Mouse (Mus musculus): ENCODE results near the gene Nags. TPM values are rescaled to one million over a fixed set of nuclear protein-coding genes. Genes with fewer than 3 reads are reported as not detected.
A peak's percentile ranks its signal among the peaks of the same experiment; 100 is the strongest.

Nags gene
- total and polyA plus RNA-seq, 3 experiments = 5.4 to 9.7 TPM; not detected in 1

- H3K79me2 ChIP-seq (ENCODE audit: control insufficient read depth, insufficient read depth, low read length, poor library complexity) = no peaks in the 10 kb centered on the region; the same call in 1 of the 2 replicates
- peak within 1 kb of the TSS; percentile 58 for H3K27ac ChIP-seq (ENCODE audit: control insufficient read depth, low read depth, low read length)
- DNase-seq (ENCODE audit: low read depth, low spot score) = peak; percentile 98
- H3K4me1 ChIP-seq (ENCODE audit: control insufficient read depth in 1 of 2, insufficient read depth in 2 of 2, low read length in 2 of 2) = peaks cover 0 to 4% of the 10 kb centered on the region in 2 experiments; a peak in 2 of 4 replicates
- H3K9ac ChIP-seq (ENCODE audit: control insufficient read depth, low read depth, low read length, poor library complexity, severe bottlenecking) = peak within 1 kb of the TSS; percentile 83
- peaks cover 0 to 6% of the 10 kb centered on the region in 2 experiments; a peak in 2 of 4 replicates for H3K36me3 ChIP-seq (ENCODE audit: control insufficient read depth in 1 of 2, insufficient read depth in 2 of 2, low read length in 2 of 2)
- no peaks in the 10 kb centered on the region for H3K27me3 ChIP-seq (ENCODE audit: control insufficient read depth in 1 of 2, insufficient read depth in 2 of 2, low read length in 2 of 2)
- H3K4me3 ChIP-seq (ENCODE audit: control insufficient read depth in 1 of 2, insufficient read depth in 1 of 2, low read depth in 2 of 2, low read length in 2 of 2) = peak within 1 kb of the TSS; percentile 72 to 85
- H3K9me3 ChIP-seq (replicated peaks; ENCODE audit: insufficient read depth, low read length) = no peaks in the 10 kb centered on the region
- TF ChIP-seq ETS1 (IDR thresholded peaks at IDR 0.05; ENCODE audit: low read depth, low read length) (no peak), GATA1 (IDR thresholded peaks at IDR 0.05; ENCODE audit: low read depth, low read length) (peak; percentile 75), POLR2AphosphoS5 (IDR thresholded peaks at IDR 0.05; ENCODE audit: borderline replicate concordance, low read depth, low read length) (no peak), NELFE (IDR thresholded peaks at IDR 0.05; ENCODE audit: low read depth, low read length) (peak; percentile 78), USF2 (IDR thresholded peaks at IDR 0.05; ENCODE audit: borderline replicate concordance in 1 of 2, insufficient read depth in 1 of 2, low read depth in 1 of 2, low read length in 2 of 2) (no peak), MYB (IDR thresholded peaks at IDR 0.05; ENCODE audit: low read depth, low read length) (no peak), MXI1 (IDR thresholded peaks at IDR 0.05; ENCODE audit: low read depth, low read length) (peak; percentile 89), NRF1 (IDR thresholded peaks at IDR 0.05; ENCODE audit: insufficient read depth, low read depth, low read length, poor library complexity, severe bottlenecking) (peak; percentile 39; the same call in 1 of the 2 replicates), GABPA (IDR thresholded peaks at IDR 0.05; ENCODE audit: low read depth, low read length) (no peak), TAL1 (IDR thresholded peaks at IDR 0.05; ENCODE audit: low read length) (no peak), MYC (IDR thresholded peaks at IDR 0.05; ENCODE audit: low read depth, low read length) (peak; percentile 92), ZKSCAN1 (IDR thresholded peaks at IDR 0.05; ENCODE audit: low read depth, low read length) (no peak), RCOR1 (IDR thresholded peaks at IDR 0.05; ENCODE audit: low read depth, low read length) (0 out of 2 replicates have a peak, but pooled peaks have one; percentile 15), MEF2A (IDR thresholded peaks at IDR 0.05; ENCODE audit: extremely low read depth, insufficient replicate concordance, low read depth, low read length, poor library complexity, severe bottlenecking) (no peak), USF1 (IDR thresholded peaks at IDR 0.05; ENCODE audit: low read depth, low read length) (peak; percentile 39), POLR2AphosphoS2 (IDR thresholded peaks at IDR 0.05; ENCODE audit: low read length) (no peak; the same call in 1 of the 2 replicates), CHD1 (IDR thresholded peaks at IDR 0.05; ENCODE audit: low read depth, low read length) (no peak), MAFK (IDR thresholded peaks at IDR 0.05; ENCODE audit: borderline replicate concordance, low read depth, low read length) (no peak), JUND (IDR thresholded peaks at IDR 0.05; ENCODE audit: low read depth, low read length) (no peak; the same call in 1 of the 2 replicates), CHD2 (IDR thresholded peaks at IDR 0.05; ENCODE audit: low read length) (no peak), MAX (IDR thresholded peaks at IDR 0.05; ENCODE audit: low read length) (no peak), RAD21 (IDR thresholded peaks at IDR 0.05; ENCODE audit: low read depth, low read length) (peak; percentile 59), ZC3H11A (IDR thresholded peaks at IDR 0.05; ENCODE audit: low read depth, low read length) (peak; percentile 64), ELF1 (IDR thresholded peaks at IDR 0.05; ENCODE audit: low read depth, low read length) (peak; percentile 87), TBP (IDR thresholded peaks at IDR 0.05; ENCODE audit: low read depth, low read length) (peak; percentile 94), EP300 (IDR thresholded peaks at IDR 0.05; ENCODE audit: low read depth in 1 of 2, low read length in 2 of 2) (no peak), BHLHE40 (IDR thresholded peaks at IDR 0.05; ENCODE audit: borderline replicate concordance, low read depth, low read length) (0 out of 2 replicates have a peak, but pooled peaks have one; percentile 13), KAT2A (conservative IDR thresholded peaks at IDR 0.05; ENCODE audit: low read depth, low read length) (peak; percentile 97), SMC3 (IDR thresholded peaks at IDR 0.05; ENCODE audit: low read depth, low read length) (peak; percentile 54), MAZ (IDR thresholded peaks at IDR 0.05; ENCODE audit: low read depth, low read length) (peak; percentile 77; the same call in 1 of the 2 replicates), UBTF (IDR thresholded peaks at IDR 0.05; ENCODE audit: borderline replicate concordance, insufficient read depth, low read depth, low read length) (no peak), HCFC1 (IDR thresholded peaks at IDR 0.05; ENCODE audit: low read depth, low read length) (peak; percentile 99), ZMIZ1 (IDR thresholded peaks at IDR 0.05; ENCODE audit: low read depth, low read length) (peak; percentile 54; the same call in 1 of the 2 replicates), CTCF (IDR thresholded peaks at IDR 0.05 in 2 of 3, conservative IDR thresholded peaks at IDR 0.05 in 1 of 3; ENCODE audit: control insufficient read depth in 1 of 3, insufficient read depth in 1 of 3, low read depth in 2 of 3, low read length in 3 of 3, poor library complexity in 1 of 3, severe bottlenecking in 1 of 3) (peak; percentile 23 to 65 (median 30); a peak in 4 of 6 replicates), POLR2A (IDR thresholded peaks at IDR 0.05; ENCODE audit: control insufficient read depth in 1 of 2, insufficient read depth in 1 of 2, low read depth in 1 of 2, low read length in 2 of 2, poor library complexity in 1 of 2) (peak; percentile 66 to 77)
These were observed 10.9 kb downstream of the Nags start, which contains the start of gene Tmem101 for GRCm38 (mm10) chr11:102156039-102156785. Gene Tmem101 (minus strand): TSS chr11:102156404.

Data from MEL (cell line).